Mouse (Mus musculus) bone marrow, adult 2 months (tissue): ENCODE results near the gene Pakap.

ENCODE experiments used
- CTCF ChIP-seq: fragments of 200-500 bp; IDR thresholded peaks from 2 replicates; pipeline ENCODE4 v1.5.1; 2011; ENCODE audit warnings: low read length, control low read depth; ENCODE audit not compliant: control insufficient read depth, insufficient read depth
- POLR2A ChIP-seq: fragments of 200-500 bp; IDR thresholded peaks from 2 replicates; pipeline ENCODE4 v1.6.1; 2011; ENCODE audit warnings: low read depth, mild to moderate bottlenecking, control low read depth, low read length, borderline replicate concordance; ENCODE audit not compliant: control insufficient read depth

- TF ChIP-seq POLR2A = no peak
- TF ChIP-seq CTCF = no peak
Measured at GRCm38 (mm10) chr4:57569069-57569355, 1.0 kb downstream of the Pakap start.
